Mouse (Mus musculus) adrenal gland, postnatal 36 days (tissue): Measurements from ENCODE around the gene Cav1. TPM values are rescaled to one million over a fixed set of nuclear protein-coding genes. Genes with fewer than 3 reads are reported as not detected.

Experiments
- total RNA-seq, 2 experiments: library from RNA; stranded (reverse); gene quantifications; 2 replicates each; pipeline ENCODE4 v1.2.3; 2021

Gene Cav1
- total RNA-seq, 2 experiments from 2014 or later, result 109 to 190 TPM

Other genes starting within 250 kb of the Cav1 start
- gene Tes, start 241.2 kb upstream of the Cav1 start, total RNA-seq, result 10 to 100 TPM in 1 of 2 experiments, 1 to 10 TPM in 1; 8.7 to 12.3 TPM
- 10 to 100 TPM; 32.6 to 46.0 TPM for gene Cav2, start 25.1 kb upstream of the Cav1 start, total RNA-seq
- 1 to 10 TPM; 5.9 to 7.5 TPM for gene Met, start 157.5 kb downstream of the Cav1 start, total RNA-seq